Mouse (Mus musculus): ENCODE measurements at regions not wholly inside any gene's neighbourhood (a gene's known extent, or its start where the extent isn't known, plus 50 kb on each side); places are given as distances from the start of the nearest gene placed in this dataset.
"Not testable (repeated sequence)": the region's sequence is repeated elsewhere in the genome, so short reads cannot be mapped to it uniquely, and the experiment has no call there.

GRCm38 (mm10) chr12:40949580-40949979 lies 74.3 kb upstream of the Immp2l start:
- no peak overlapping the region for H3K4me2 ChIP-seq
- no peaks in the 10 kb centered on the region for H3K9me3 ChIP-seq (replicated peaks)
- ATAC-seq (ENCODE audit: low FRiP score), result no peak
- H3K4me3 ChIP-seq (replicated peaks), result no peak overlapping the region
- H3K36me3 ChIP-seq, result no peaks in the 10 kb centered on the region
- H3K27me3 ChIP-seq (replicated peaks), result no peaks in the 10 kb centered on the region
- no peaks in the 10 kb centered on the region for H3K4me1 ChIP-seq
- 88% methylated on average over 3 of the region's 3 CpGs for WGBS
- no peak overlapping the region for H3K9ac ChIP-seq (replicated peaks)
- H3K27ac ChIP-seq (replicated peaks), result no peak overlapping the region

GRCm38 (mm10) chr12:40958536-40958935 lies 65.4 kb upstream of the Immp2l start:
- no peak for ATAC-seq (ENCODE audit: low FRiP score)
- Histone ChIP-seq H3K4me2 (no peak overlapping the region), H3K36me3 (no peaks in the 10 kb centered on the region), H3K9ac (replicated peaks) (no peak overlapping the region), H3K4me1 (no peaks in the 10 kb centered on the region), H3K9me3 (replicated peaks) (no peaks in the 10 kb centered on the region), H3K4me3 (replicated peaks) (no peak overlapping the region), H3K27me3 (replicated peaks) (no peaks in the 10 kb centered on the region), H3K27ac (replicated peaks) (no peak overlapping the region)
- WGBS, result 91% methylated on average over 3 of the region's 3 CpGs

GRCm38 (mm10) chr12:40964996-40965395 lies 58.9 kb upstream of the Immp2l start:
- Histone ChIP-seq H3K27ac (replicated peaks) (no peak overlapping the region), H3K4me2 (no peak overlapping the region), H3K27me3 (replicated peaks) (no peaks in the 10 kb centered on the region), H3K9ac (replicated peaks) (no peak overlapping the region), H3K9me3 (replicated peaks) (no peaks in the 10 kb centered on the region), H3K4me1 (no peaks in the 10 kb centered on the region), H3K4me3 (replicated peaks) (no peak overlapping the region), H3K36me3 (no peaks in the 10 kb centered on the region)
- WGBS, result 67% methylated on average over 2 of the region's 2 CpGs
- ATAC-seq (ENCODE audit: low FRiP score), result no peak

- Histone ChIP-seq H3K27me3 (replicated peaks) (no peaks in the 10 kb centered on the region), H3K27ac (replicated peaks) (no peak overlapping the region), H3K4me1 (no peaks in the 10 kb centered on the region), H3K36me3 (no peaks in the 10 kb centered on the region), H3K4me2 (no peak overlapping the region), H3K9me3 (replicated peaks) (no peaks in the 10 kb centered on the region), H3K9ac (replicated peaks) (no peak overlapping the region), H3K4me3 (replicated peaks) (no peak overlapping the region)
- ATAC-seq (ENCODE audit: low FRiP score), result no peak
- WGBS, result 90% methylated on average over 2 of the region's 2 CpGs
Measured at GRCm38 (mm10) chr12:40966308-40966707, 57.6 kb upstream of the Immp2l start.

GRCm38 (mm10) chr12:40966723-40967122 lies 57.2 kb upstream of the Immp2l start:
- not testable (repeated sequence) for H3K4me2 ChIP-seq; H3K27me3 ChIP-seq (replicated peaks); H3K4me1 ChIP-seq; H3K36me3 ChIP-seq; H3K4me3 ChIP-seq (replicated peaks); H3K9ac ChIP-seq (replicated peaks); ATAC-seq (ENCODE audit: low FRiP score); H3K9me3 ChIP-seq (replicated peaks); H3K27ac ChIP-seq (replicated peaks)
- 96% methylated on average over 6 of the region's 6 CpGs for WGBS

- ATAC-seq (ENCODE audit: low FRiP score), result no peak
- Histone ChIP-seq H3K4me1 (no peaks in the 10 kb centered on the region), H3K36me3 (no peaks in the 10 kb centered on the region), H3K9ac (replicated peaks) (no peak overlapping the region), H3K27me3 (replicated peaks) (no peaks in the 10 kb centered on the region), H3K27ac (replicated peaks) (no peak overlapping the region), H3K4me3 (replicated peaks) (no peak overlapping the region), H3K4me2 (no peak overlapping the region), H3K9me3 (replicated peaks) (no peaks in the 10 kb centered on the region)
- 88% methylated on average over 3 of the region's 3 CpGs for WGBS
Measured at GRCm38 (mm10) chr12:40972844-40973243, 51.0 kb upstream of the Immp2l start.
